Mouse (Mus musculus) activated CD4-positive, CD25-positive, alpha-beta regulatory T cell, adult 4 months (primary cell): ENCODE results near the gene Tbc1d22a. TPM values are rescaled to one million over a fixed set of nuclear protein-coding genes. Genes with fewer than 3 reads are reported as not detected.

Experiments
- ATAC-seq: one replicate; pipeline ENCODE4 v1.8.0; 2017
- polyA plus RNA-seq, 2 experiments: library from polyadenylated mRNA; unstranded; fragments of 100-300 nt; shearing (Covaris generic); gene quantifications; one replicate each; pipeline ENCODE4 v1.2.1; 2017

The Tbc1d22a gene
- polyA plus RNA-seq, 2 experiments from 2014 or later = 10.6 to 13.1 TPM

GRCm38 (mm10) chr15:86411532-86412080 lies 197.3 kb downstream of the Tbc1d22a start:
- no peak for ATAC-seq

DNA sequence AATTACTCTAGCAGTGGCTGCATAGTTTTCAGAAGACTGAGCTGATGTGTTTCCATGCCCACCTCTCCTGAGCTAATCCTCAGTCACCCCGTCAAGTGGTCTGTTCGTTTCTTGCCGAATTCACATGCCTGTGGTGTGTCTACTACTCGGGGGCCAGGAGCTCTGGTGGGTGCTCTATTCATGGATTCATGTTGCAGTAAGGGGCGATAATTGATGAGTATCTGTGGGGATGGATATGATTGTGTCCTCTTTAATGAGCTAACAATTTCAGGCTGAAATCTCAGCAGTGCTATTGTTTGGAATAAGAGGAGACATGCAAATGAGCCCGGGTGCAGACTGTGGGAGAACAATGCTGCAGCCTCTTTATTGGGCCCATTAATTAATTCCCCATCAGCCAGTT lies 201.7 kb downstream of the Tbc1d22a start:
- no peak for ATAC-seq

GRCm38 (mm10) chr15:86418436-86418835 lies 204.2 kb downstream of the Tbc1d22a start:
- ATAC-seq = no peak

- no peak for ATAC-seq
Measured at GRCm38 (mm10) chr15:86419620-86420019, 205.4 kb downstream of the Tbc1d22a start.

- ATAC-seq = no peak
Measured at GRCm38 (mm10) chr15:86422858-86423257, 208.6 kb downstream of the Tbc1d22a start.

DNA sequence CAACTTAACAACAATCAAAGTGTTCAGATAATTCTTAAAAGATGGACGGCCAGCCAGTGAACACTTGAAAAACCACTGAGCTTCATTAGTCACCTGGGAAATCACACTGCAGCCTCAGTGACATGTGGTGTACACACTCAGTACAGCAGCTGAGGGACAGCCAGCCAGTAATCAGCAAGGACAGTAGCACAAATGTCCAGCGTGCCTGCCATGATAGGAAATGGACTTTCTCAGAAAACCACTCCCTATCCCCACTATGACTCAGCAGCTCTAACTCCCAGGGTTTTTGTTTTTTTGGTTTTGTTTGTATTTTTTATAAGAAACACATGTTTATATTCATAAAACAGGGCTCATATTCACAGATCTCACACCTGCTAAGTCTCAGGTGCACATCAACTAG lies 209.6 kb downstream of the Tbc1d22a start:
- no peak for ATAC-seq

DNA sequence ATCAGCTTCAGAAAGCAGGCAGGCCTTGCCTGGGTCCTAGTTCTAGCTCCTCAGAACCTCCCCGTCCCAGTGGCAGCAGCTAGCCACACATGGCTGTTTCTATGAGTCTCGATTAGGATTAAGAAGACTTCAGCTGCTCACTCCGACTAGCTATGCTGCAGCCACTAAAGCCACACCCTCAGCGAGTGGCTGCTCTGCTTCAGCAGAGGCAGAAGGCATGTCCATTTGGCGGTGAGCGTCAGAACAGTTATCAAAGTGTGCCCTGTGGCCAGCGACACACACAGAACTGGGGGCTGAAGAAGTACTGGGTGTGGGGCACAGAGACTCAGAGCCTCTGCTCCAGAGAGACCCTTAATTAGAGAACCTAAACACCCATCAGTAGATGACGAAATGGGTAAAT lies 210.7 kb downstream of the Tbc1d22a start:
- ATAC-seq = no peak

DNA sequence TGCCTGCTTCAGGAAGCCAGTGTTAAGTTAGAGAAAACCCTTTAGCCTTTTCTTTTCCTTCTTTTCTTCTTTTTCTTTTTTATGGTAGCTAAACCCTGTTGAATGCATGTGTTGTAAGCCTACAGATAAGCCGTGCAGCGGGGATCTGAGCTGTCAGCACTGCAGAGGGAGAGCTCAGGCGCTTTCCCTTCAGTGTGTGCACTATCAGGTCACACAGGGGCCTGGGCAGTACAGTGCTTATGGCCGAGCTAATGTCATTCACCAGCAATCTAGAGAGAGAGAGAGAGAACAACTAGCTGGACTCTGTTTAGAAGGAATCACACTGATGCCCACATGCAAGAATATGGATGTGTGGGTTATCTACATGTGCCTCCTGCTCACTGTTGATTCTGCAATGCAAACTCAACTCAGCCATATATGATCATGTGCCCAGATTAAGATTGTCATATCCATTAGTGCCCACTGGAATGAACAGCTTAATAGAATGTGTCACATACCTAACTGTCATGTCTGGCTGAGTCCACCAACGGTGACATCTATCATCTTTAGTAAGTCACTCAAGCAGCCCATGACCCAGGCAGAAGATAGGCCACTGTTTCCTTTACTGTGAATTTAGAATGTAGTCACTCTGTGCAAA lies 212.2 kb downstream of the Tbc1d22a start:
- ATAC-seq = no peak

GRCm38 (mm10) chr15:86427439-86427838 lies 213.2 kb downstream of the Tbc1d22a start:
- no peak for ATAC-seq

GRCm38 (mm10) chr15:86428496-86428895 lies 214.2 kb downstream of the Tbc1d22a start:
- ATAC-seq = no peak

DNA sequence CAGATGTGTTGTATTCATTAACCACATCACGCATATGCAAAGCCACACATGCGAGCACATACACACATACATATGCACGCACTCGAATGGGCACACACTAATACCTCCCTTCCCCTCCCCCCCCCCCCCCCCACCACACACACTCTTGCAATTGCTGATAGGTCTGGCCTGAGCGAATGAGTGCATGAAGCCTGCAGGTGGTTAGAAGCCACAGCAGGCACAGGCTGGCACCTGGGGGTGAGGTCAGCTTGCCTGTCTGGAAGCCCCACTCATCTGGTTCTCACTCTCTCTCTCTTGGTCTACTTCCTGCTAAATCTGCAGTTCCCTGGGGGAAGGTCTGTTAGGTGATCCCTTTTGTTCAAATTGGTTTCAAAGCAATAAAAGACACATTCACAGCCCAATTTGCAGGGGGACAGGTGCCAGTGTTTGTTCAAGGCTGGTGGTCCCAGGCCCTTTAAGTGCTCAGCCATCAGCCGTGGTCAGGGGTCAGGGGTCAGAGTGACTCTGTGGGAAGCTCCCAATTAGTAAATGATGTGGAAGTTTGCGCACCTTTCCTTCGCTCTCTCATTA lies 215.6 kb downstream of the Tbc1d22a start:
- no peak for ATAC-seq

DNA sequence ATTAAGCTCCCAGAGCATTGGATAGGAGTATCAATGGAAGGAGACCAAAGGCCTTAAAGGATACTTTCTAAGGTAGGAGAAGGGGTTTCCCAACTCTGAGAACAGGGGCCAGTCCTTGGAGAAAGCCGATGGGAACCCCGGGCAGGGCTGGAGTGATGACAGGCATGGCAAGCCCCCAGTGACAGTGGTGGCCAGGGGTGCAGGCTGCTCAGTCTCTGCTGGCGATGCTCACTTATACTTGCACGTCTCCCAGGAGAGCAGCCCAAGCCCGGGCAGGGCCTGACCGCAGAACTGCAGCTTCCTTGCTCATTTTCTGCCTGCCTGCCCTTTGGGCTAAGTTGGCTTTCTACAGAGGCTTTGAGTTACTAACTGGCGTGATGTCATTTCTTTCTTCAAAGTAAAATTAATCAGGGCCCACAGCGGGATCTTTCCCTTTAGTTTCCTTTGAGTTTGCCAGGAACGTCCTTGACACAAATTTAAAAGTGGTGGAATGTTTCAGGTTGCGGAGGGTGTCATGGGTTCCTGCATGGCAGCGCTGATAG lies 217.4 kb downstream of the Tbc1d22a start:
- no peak for ATAC-seq

DNA sequence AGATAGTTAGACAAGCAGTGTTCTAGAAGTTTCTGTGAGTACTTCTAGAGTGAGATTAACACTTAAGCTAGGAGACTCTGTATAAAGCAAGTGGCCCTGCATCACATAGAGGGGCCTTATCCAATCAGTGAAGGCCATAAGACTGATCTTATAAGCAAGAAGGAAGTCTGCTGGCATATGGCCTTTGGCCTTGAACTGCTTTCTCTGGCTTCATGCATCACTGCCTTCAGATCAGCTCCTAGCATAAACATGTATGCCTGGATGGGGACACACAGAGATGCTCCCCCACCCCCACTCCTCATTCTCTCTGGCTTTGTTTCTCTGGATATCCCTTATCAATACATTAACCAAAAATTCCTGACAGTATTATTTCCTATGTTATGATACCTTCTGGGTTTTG lies 218.5 kb downstream of the Tbc1d22a start:
- no peak for ATAC-seq

GRCm38 (mm10) chr15:86433378-86433777 lies 219.1 kb downstream of the Tbc1d22a start:
- ATAC-seq = no peak

DNA sequence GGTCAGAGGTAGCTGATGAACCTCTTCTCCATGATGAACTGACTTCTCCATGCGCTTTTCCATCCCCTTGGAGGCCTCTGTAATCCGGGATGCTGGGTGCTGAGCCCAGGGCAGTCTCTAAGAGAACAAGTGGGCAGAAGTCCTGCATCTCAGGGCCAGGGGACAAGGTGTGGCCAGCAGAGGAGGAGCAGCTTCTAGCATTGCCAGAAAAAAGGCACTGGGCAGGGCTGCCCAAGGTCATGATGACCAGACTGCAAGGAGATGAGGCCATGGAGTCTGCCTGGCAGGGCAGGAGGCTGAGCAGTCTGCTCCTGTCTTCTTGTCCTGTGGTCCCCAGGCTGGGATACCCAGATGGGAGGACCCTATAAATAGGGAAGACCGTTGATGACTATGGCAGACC lies 220.0 kb downstream of the Tbc1d22a start:
- ATAC-seq = no peak

DNA sequence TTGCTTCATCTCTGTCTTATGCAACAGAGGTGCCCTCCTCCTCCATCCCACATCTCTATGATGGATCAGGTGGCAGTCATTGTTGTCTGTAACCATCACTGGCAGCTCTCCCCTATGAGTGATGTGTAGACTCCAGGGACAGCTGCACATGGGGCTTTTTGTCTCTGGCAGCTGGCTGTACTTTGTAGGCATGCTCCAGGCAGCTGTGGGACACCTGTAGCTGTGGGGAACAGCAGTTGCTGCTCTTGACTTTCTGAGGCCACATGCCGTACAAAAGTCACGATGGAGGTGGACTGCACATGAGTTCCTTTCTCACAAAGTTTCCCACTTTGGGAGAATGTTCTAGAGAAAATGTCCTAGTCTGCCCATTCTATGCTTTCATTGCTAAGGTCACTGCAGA lies 223.1 kb downstream of the Tbc1d22a start:
- no peak for ATAC-seq

GRCm38 (mm10) chr15:86439015-86439796 lies 224.9 kb downstream of the Tbc1d22a start:
- ATAC-seq = no peak

GRCm38 (mm10) chr15:86444271-86444670 lies 230.0 kb downstream of the Tbc1d22a start:
- ATAC-seq = no peak

- ATAC-seq = no peak
Measured at GRCm38 (mm10) chr15:86446064-86446463, 231.8 kb downstream of the Tbc1d22a start.

DNA sequence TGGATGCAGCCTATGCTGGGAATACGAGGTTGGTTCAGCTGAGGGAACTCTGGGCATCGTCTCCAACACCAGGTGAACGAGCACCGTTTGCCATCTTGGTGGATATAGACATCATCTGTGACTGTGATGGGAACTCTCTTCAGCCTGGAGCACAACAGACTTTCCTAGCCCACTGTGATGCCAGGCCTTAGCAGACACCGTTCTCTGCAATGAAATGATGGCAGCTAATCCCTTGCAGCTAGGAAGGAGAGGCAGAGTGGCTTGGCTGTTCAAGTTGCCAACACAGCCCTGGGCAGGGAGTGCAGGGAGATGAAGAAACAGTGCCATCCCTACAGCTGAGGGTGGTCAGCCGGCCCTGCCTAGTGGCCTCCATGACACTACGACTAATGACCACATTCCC lies 233.0 kb downstream of the Tbc1d22a start:
- ATAC-seq = no peak

DNA sequence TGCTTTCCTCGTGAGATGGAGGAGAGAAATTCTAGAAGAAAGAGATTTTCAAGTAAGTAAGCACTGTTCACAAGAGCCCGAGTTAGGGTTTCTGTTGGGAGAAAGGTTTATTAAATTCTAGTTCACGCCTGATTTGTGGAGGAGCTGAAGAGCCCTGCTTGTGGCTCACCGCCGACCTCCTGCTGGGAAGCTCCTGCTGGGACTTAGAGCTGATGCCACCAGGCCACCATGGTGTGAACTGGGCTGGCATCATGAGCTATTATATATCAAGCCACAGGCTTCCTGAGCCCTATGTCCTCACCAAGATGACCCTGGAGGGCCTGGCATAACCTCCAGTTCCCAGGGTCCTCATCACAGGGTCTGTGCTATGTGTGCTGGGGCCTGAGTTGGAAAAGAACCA lies 235.0 kb downstream of the Tbc1d22a start:
- ATAC-seq = no peak

- no peak for ATAC-seq
Measured at GRCm38 (mm10) chr15:86449794-86450193, 235.5 kb downstream of the Tbc1d22a start.

GRCm38 (mm10) chr15:86459413-86459812 lies 245.2 kb downstream of the Tbc1d22a start:
- ATAC-seq = no peak
